Mouse (Mus musculus): ENCODE results near the gene Acot4.
"Not testable (repeated sequence)": the region's sequence is repeated elsewhere in the genome, so short reads cannot be mapped to it uniquely, and the experiment has no call there.

DNA sequence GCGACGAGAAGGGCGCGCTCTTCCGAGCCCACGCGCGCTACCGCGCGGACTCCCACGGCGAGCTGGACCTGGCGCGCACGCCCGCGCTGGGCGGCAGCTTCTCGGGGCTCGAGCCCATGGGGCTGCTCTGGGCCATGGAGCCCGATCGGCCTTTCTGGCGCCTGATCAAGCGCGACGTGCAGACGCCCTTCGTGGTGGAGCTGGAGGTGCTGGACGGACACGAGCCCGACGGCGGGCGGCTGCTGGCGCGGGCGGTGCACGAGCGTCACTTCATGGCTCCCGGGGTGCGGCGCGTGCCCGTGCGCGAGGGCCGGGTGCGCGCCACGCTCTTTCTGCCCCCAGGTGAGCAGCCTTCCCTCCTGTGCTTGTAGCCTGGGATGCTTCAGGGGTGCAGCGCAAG lies 31.4 kb downstream of the Acot4 start:
- not testable (repeated sequence) for TF ChIP-seq CTCF, EP300 (IDR thresholded peaks at IDR 0.05; ENCODE audit: low read depth)
